In the genomic region with DNA sequence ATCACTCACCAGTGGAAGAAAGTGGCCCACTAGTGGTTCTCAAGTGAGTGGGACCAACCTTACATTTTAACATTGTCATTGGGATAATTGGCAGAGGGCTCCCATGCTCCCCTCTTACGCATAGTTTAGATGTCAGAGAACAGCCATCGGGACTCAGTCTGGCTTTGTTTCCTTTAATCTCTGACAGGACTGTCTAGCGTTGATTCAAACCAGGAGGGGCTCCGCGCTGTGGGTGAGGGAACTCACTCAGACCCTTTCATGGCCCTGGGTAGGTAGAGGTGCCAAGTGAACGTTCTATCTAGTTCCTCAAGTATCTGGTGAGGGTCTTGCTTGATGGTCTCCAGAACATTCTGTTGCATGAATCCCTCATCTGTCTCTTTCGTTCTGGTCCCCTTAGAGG, we compare ENCODE assay signal across 17 mouse cellular contexts. TPM values are rescaled to one million over a fixed set of nuclear protein-coding genes. Genes with fewer than 3 reads are reported as not detected.
A peak's percentile ranks its signal among the peaks of the same experiment; 100 is the strongest.
DNase-seq lines count a peak whose midpoint lies in the region; ATAC-seq lines count a peak whose summit lies in the region.
"Had no signal": no experiment of that assay in that cellular context is flagged by ENCODE, and none has a peak within 500 bp of the region (broad histone marks: within the 10 kb centered on the region; RNA-seq: fewer than 3 reads in every experiment).

No protein-coding gene starts in this region.

- intact Hi-C loops in heart, postnatal 25 days (cut with DNase I), result no loop called here

- no peak for DNase-seq in heart, postnatal 25 days (ENCODE audit: low spot score)
- no peak for DNase-seq in lung, postnatal 36 days
- DNase-seq: adrenal gland, postnatal 10 days; B cell, adult 2 months; cerebellum, adult 11-12 months; cerebellum, postnatal 36 days; gastrocnemius, adult 2 months; liver; lung, adult 2 months; right cerebral cortex, postnatal 4 days; thymus, adult 2 months had no signal

- H3K36me3 ChIP-seq in heart, embryonic 14.5 days (ENCODE audit: control insufficient read depth, insufficient read depth, low read length), result no peaks in the 10 kb centered on the region
- no peaks in the 10 kb centered on the region for H3K36me3 ChIP-seq in lung, embryonic 16.5 days (ENCODE audit: control insufficient read depth, insufficient read depth, low read length)
- no peaks in the 10 kb centered on the region for H3K36me3 ChIP-seq in embryonic facial prominence, embryonic 12.5 days
- H3K36me3 ChIP-seq in limb, embryonic 13.5 days, result no peaks in the 10 kb centered on the region
- H3K36me3 ChIP-seq in liver, embryonic 12.5 days, result no peaks in the 10 kb centered on the region

- no peaks in the 10 kb centered on the region for H3K9me3 ChIP-seq in heart, embryonic 14.5 days (ENCODE audit: control insufficient read depth, low read length)
- no peaks in the 10 kb centered on the region for H3K9me3 ChIP-seq in lung, embryonic 16.5 days (ENCODE audit: control insufficient read depth, low read length)
- no peaks in the 10 kb centered on the region for H3K9me3 ChIP-seq in embryonic facial prominence, embryonic 12.5 days
- no peaks in the 10 kb centered on the region for H3K9me3 ChIP-seq in limb, embryonic 13.5 days
- no peaks in the 10 kb centered on the region for H3K9me3 ChIP-seq in liver, embryonic 12.5 days (replicated peaks)

- peaks cover 6 to 10% of the 10 kb centered on the region in 2 experiments; a peak in 3 of 4 replicates for H3K4me1 ChIP-seq in heart, embryonic 14.5 days (ENCODE audit: control insufficient read depth in 2 of 2, insufficient read depth in 2 of 2, low read length in 2 of 2)
- H3K4me1 ChIP-seq in lung, embryonic 16.5 days (replicated peaks; ENCODE audit: control insufficient read depth, insufficient read depth, low read length), result peaks cover 7% of the 10 kb centered on the region; the same call in 1 of the 2 replicates
- peaks cover 29% of the 10 kb centered on the region for H3K4me1 ChIP-seq in embryonic facial prominence, embryonic 12.5 days
- peaks cover 29% of the 10 kb centered on the region for H3K4me1 ChIP-seq in limb, embryonic 13.5 days
- H3K4me1 ChIP-seq in liver, embryonic 12.5 days, result no peaks in the 10 kb centered on the region

- no peak overlapping the region; the same call in 1 of the 2 replicates for H3K4me2 ChIP-seq in heart, embryonic 14.5 days (ENCODE audit: low read length)
- no peak overlapping the region for H3K4me2 ChIP-seq in lung, embryonic 16.5 days (ENCODE audit: low read depth, low read length)
- no peak overlapping the region for H3K4me2 ChIP-seq in embryonic facial prominence, embryonic 12.5 days (replicated peaks)
- no peak overlapping the region for H3K4me2 ChIP-seq in limb, embryonic 13.5 days (replicated peaks)
- no peak overlapping the region for H3K4me2 ChIP-seq in liver, embryonic 12.5 days
- H3K4me2 ChIP-seq: midbrain, embryonic 11.5 days had no signal

- H3K4me3 ChIP-seq in heart, embryonic 14.5 days (ENCODE audit: control insufficient read depth in 1 of 2, insufficient read depth in 1 of 2, low read depth in 1 of 2, low read length in 2 of 2), result no peak overlapping the region
- no peak overlapping the region for H3K4me3 ChIP-seq in lung, embryonic 16.5 days (ENCODE audit: low read length)
- H3K4me3 ChIP-seq in embryonic facial prominence, embryonic 12.5 days, result no peak overlapping the region
- H3K4me3 ChIP-seq in limb, embryonic 13.5 days, result no peak overlapping the region
- H3K4me3 ChIP-seq in liver, embryonic 12.5 days, result no peak overlapping the region
- H3K4me3 ChIP-seq: gastrocnemius, adult 2 months had no signal

- WGBS in heart, embryonic 14.5 days, result 19% methylated on average over 7 of the region's 7 CpGs
- WGBS in lung, embryonic 16.5 days, result 21% methylated on average over 7 of the region's 7 CpGs
- 24% methylated on average over 7 of the region's 7 CpGs for WGBS in embryonic facial prominence, embryonic 12.5 days
- 36% methylated on average over 7 of the region's 7 CpGs for WGBS in limb, embryonic 13.5 days
- 43% methylated on average over 7 of the region's 7 CpGs for WGBS in liver, embryonic 12.5 days (ENCODE audit: insufficient replicate concordance)

- no peaks in the 10 kb centered on the region for H3K27me3 ChIP-seq in heart, embryonic 14.5 days (ENCODE audit: control insufficient read depth, insufficient read depth, low read length)
- H3K27me3 ChIP-seq in lung, embryonic 16.5 days (ENCODE audit: control insufficient read depth, insufficient read depth, low read depth, low read length), result no peaks in the 10 kb centered on the region
- H3K27me3 ChIP-seq in embryonic facial prominence, embryonic 12.5 days, result no peaks in the 10 kb centered on the region
- H3K27me3 ChIP-seq in limb, embryonic 13.5 days, result peaks cover 4% of the 10 kb centered on the region; the same call in 1 of the 2 replicates
- H3K27me3 ChIP-seq in liver, embryonic 12.5 days (replicated peaks), result no peaks in the 10 kb centered on the region

- H3K27ac ChIP-seq in heart, embryonic 14.5 days (replicated peaks in 1 of 2; ENCODE audit: control insufficient read depth in 1 of 2, insufficient read depth in 1 of 2, low read depth in 2 of 2, low read length in 2 of 2), result no peak overlapping the region
- 0 out of 2 replicates have a peak overlapping the region, but pooled peaks have one; percentile 15 for H3K27ac ChIP-seq in lung, embryonic 16.5 days (ENCODE audit: low read length)
- peak overlapping the region; percentile 77; the same call in 1 of the 2 replicates for H3K27ac ChIP-seq in embryonic facial prominence, embryonic 12.5 days
- peak overlapping the region; percentile 75; the same call in 1 of the 2 replicates for H3K27ac ChIP-seq in limb, embryonic 13.5 days
- H3K27ac ChIP-seq in liver, embryonic 12.5 days, result no peak overlapping the region
- H3K27ac ChIP-seq: gastrocnemius, adult 2 months had no signal

- 0 out of 2 replicates have a peak, but pooled peaks have one; percentile 59 for ATAC-seq in heart, embryonic 14.5 days (ENCODE audit: insufficient number of reproducible peaks, insufficient read depth, low FRiP score, low read depth)
- ATAC-seq in lung, embryonic 16.5 days (ENCODE audit: low read depth), result peak; percentile 53
- ATAC-seq in embryonic facial prominence, embryonic 12.5 days (ENCODE audit: insufficient number of reproducible peaks, insufficient read depth, low FRiP score, low TSS enrichment), result no peak
- no peak for ATAC-seq in limb, embryonic 13.5 days (ENCODE audit: low FRiP score, low read depth)
- no peak for ATAC-seq in liver, embryonic 12.5 days

- H3K9ac ChIP-seq in heart, embryonic 14.5 days (ENCODE audit: low read length), result no peak overlapping the region
- H3K9ac ChIP-seq in lung, embryonic 16.5 days (ENCODE audit: low read length), result no peak overlapping the region
- no peak overlapping the region for H3K9ac ChIP-seq in embryonic facial prominence, embryonic 12.5 days
- no peak overlapping the region for H3K9ac ChIP-seq in limb, embryonic 13.5 days
- H3K9ac ChIP-seq in liver, embryonic 12.5 days, result no peak overlapping the region

RNA-seq across cellular contexts. Expression of a gene that starts 56.9 kb away (rescaled TPM):
- 5.2 and 6.4 TPM in 2 replicates for polyA plus RNA-seq in heart, embryonic 14.5 days (2014; fragmentation: Nextera tagmentation; extraction: Ambion mirVana)
- total RNA-seq in heart, postnatal 25 days (2021), result 1 to 10 TPM; 6.0 to 8.2 TPM
- polyA plus RNA-seq in lung, embryonic 16.5 days (2015; fragmentation: Nextera tagmentation; extraction: Ambion mirVana), result 11.9 and 12.7 TPM in 2 replicates
- 38.5 and 43.1 TPM in 2 replicates for polyA plus RNA-seq in embryonic facial prominence, embryonic 12.5 days (2016; fragmentation: Nextera tagmentation; extraction: Ambion mirVana)
- polyA plus RNA-seq in limb, embryonic 13.5 days (2015; fragmentation: Nextera tagmentation; extraction: Ambion mirVana), result 44.1 and 50.0 TPM in 2 replicates
- 2.3 and 2.4 TPM in 2 replicates for polyA plus RNA-seq in liver, embryonic 12.5 days (2016; fragmentation: Nextera tagmentation; extraction: Ambion mirVana)

Comparison
In these comparisons a context has a peak if more than half of its experiments do, and no peak if none do; other contexts are left out.
1. ATAC-seq: peak in heart, embryonic 14.5 days (single experiment) and lung, embryonic 16.5 days (single experiment); none in embryonic facial prominence, embryonic 12.5 days (single experiment), limb, embryonic 13.5 days (single experiment) and liver, embryonic 12.5 days (single experiment).
2. H3K27ac ChIP-seq: peak in lung, embryonic 16.5 days (single experiment), embryonic facial prominence, embryonic 12.5 days (single experiment) and limb, embryonic 13.5 days (single experiment); none in heart, embryonic 14.5 days (0 of 2) and liver, embryonic 12.5 days (single experiment).